In the genomic region with DNA sequence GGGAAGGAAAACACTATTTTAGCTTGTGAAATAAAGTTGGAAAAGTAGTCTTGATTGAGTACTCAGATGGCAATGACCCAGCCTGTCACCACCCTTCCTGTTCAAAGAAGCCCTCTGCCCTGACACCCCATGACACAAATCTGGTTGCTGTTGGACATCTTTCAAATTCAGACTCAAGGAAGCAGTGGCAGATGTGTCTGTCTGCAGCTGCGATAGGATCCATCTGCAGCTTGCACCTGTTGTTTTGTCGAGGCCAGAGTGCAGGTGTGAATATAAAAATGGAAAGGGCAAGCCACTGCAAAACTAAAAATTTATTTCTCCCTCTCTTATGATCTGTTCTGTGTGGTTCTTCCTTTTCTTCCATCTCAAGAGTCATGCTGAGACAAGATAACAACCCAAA, we compare ENCODE assay signal across 31 mouse cellular contexts.
"Had no signal": no experiment of that assay in that cellular context is flagged by ENCODE, and none has a peak within 500 bp of the region (broad histone marks: within the 10 kb centered on the region; RNA-seq: fewer than 3 reads in every experiment).

No protein-coding gene starts in this region.

- H3K9me3 ChIP-seq: limb, embryonic 10.5 days; limb, embryonic 12.5 days; limb, embryonic 13.5 days; limb, embryonic 15.5 days; liver, embryonic 12.5 days; liver, embryonic 13.5 days; liver, embryonic 15.5 days; lung, embryonic 15.5 days; megakaryocyte, embryonic 14.5 days; midbrain, embryonic 12.5 days; midbrain, embryonic 13.5 days; midbrain, embryonic 15.5 days; neural tube, embryonic 12.5 days had no signal

- DNase-seq: left cerebral cortex, postnatal 4 days; liver; liver, embryonic 13.5 days; liver, postnatal 0 days; lung, adult 18-20 months; lung, adult 2 months; lung, embryonic 14.5 days; lung, postnatal 10 days; lung, postnatal 14 days; lung, postnatal 36 days; lung, postnatal 4 days; midbrain, embryonic 14.5 days had no signal

- H3K36me3 ChIP-seq: limb, embryonic 10.5 days; limb, embryonic 12.5 days; limb, embryonic 13.5 days; limb, embryonic 15.5 days; liver, embryonic 12.5 days; liver, embryonic 13.5 days; liver, embryonic 15.5 days; lung, embryonic 15.5 days; midbrain, embryonic 12.5 days; midbrain, embryonic 13.5 days; midbrain, embryonic 15.5 days; neural tube, embryonic 12.5 days had no signal

- H3K4me1 ChIP-seq: limb, embryonic 10.5 days; limb, embryonic 13.5 days; limb, embryonic 15.5 days; liver, embryonic 12.5 days; liver, embryonic 13.5 days; liver, embryonic 15.5 days; lung, embryonic 15.5 days; megakaryocyte, embryonic 14.5 days; midbrain, embryonic 12.5 days; midbrain, embryonic 13.5 days; midbrain, embryonic 15.5 days; neural tube, embryonic 12.5 days had no signal

- ATAC-seq: liver, embryonic 12.5 days; liver, postnatal 0 days; lung, postnatal 0 days; midbrain, embryonic 13.5 days; midbrain, embryonic 15.5 days; midbrain, embryonic 16.5 days had no signal

- H3K27me3 ChIP-seq: limb, embryonic 12.5 days; limb, embryonic 13.5 days; limb, embryonic 15.5 days; liver, embryonic 12.5 days; liver, embryonic 13.5 days; liver, embryonic 15.5 days; lung, embryonic 15.5 days; megakaryocyte, embryonic 14.5 days; midbrain, embryonic 12.5 days; midbrain, embryonic 13.5 days; midbrain, embryonic 15.5 days; neural tube, embryonic 12.5 days had no signal

- H3K9ac ChIP-seq: limb, embryonic 12.5 days; limb, embryonic 13.5 days; limb, embryonic 15.5 days; liver, embryonic 12.5 days; liver, embryonic 13.5 days; liver, embryonic 14.5 days; liver, embryonic 15.5 days; liver, postnatal 0 days; lung, embryonic 14.5 days; lung, embryonic 15.5 days; midbrain, embryonic 12.5 days; midbrain, embryonic 13.5 days; midbrain, embryonic 15.5 days; neural tube, embryonic 12.5 days had no signal

- H3K27ac ChIP-seq: limb, embryonic 10.5 days; limb, embryonic 12.5 days; limb, embryonic 13.5 days; limb, embryonic 15.5 days; liver, embryonic 12.5 days; liver, embryonic 13.5 days; liver, embryonic 14.5 days; liver, embryonic 15.5 days; lung, embryonic 15.5 days; macrophage; midbrain, embryonic 12.5 days; midbrain, embryonic 13.5 days; midbrain, embryonic 15.5 days; neural tube, embryonic 12.5 days had no signal

- H3K4me3 ChIP-seq: limb, embryonic 10.5 days; limb, embryonic 12.5 days; limb, embryonic 13.5 days; limb, embryonic 15.5 days; liver, embryonic 12.5 days; liver, embryonic 13.5 days; liver, embryonic 15.5 days; lung, embryonic 15.5 days; megakaryocyte, embryonic 14.5 days; midbrain, embryonic 12.5 days; midbrain, embryonic 13.5 days; midbrain, embryonic 15.5 days; myocyte; neural tube, embryonic 12.5 days had no signal

- H3K4me2 ChIP-seq: limb, embryonic 12.5 days; limb, embryonic 13.5 days; limb, embryonic 15.5 days; liver, embryonic 11.5 days; liver, embryonic 12.5 days; liver, embryonic 13.5 days; liver, embryonic 15.5 days; lung, embryonic 14.5 days; lung, embryonic 15.5 days; midbrain, embryonic 11.5 days; midbrain, embryonic 12.5 days; midbrain, embryonic 13.5 days; midbrain, embryonic 15.5 days; neural tube, embryonic 12.5 days had no signal
